Mouse (Mus musculus) small intestine, adult 2 months (tissue): ENCODE measurements around the gene Dnajc16.

ENCODE experiments used
- CTCF ChIP-seq: fragments of 200-500 bp; IDR thresholded peaks from 2 replicates; pipeline ENCODE4 v1.5.1; 2012; ENCODE audit warnings: low read depth, mild to moderate bottlenecking, control low read depth, inconsistent platforms, low read length, moderate library complexity, mixed read lengths; ENCODE audit not compliant: insufficient replicate concordance, insufficient read length; ENCODE audit errors: extremely low read depth
- POLR2A ChIP-seq: fragments of 200-500 bp; IDR thresholded peaks from 2 replicates; pipeline ENCODE4 v1.6.1; 2012; ENCODE audit warnings: low read depth, mild to moderate bottlenecking, control low read depth, inconsistent platforms, low read length, moderate library complexity

DNA sequence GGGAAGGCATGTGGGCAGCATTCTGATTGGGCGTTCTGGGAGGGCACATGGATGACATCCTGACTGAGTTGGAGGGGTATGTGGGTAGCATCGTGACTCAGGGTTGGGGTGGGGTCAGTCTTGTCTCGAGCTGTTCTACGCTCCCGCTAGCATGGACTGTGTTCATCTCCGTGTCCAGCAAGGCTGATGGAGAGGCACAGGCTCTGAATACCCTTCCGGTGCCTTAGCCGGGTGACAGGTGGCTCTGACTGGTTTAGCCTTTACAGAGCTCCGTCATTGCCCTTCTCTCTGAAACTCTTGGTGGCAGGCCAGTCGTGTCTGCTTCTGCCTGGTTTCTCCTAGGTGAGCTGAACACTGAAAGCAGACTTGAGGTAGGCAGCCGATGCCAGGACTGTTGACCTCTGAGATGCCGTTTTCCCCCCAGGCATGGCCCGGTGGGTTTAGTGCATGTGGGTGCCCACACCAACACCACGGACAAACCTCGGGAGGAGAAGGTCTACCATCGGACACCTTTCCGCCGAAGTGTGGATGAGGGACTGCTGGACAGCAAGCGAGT is 35.3 kb downstream of the Dnajc16 start:
- TF ChIP-seq POLR2A = no peak
- no peak for TF ChIP-seq CTCF
